Mouse (Mus musculus) kidney, adult 2 months (tissue): ENCODE data around the gene Edn3. TPM values are rescaled to one million over a fixed set of nuclear protein-coding genes. Genes with fewer than 3 reads are reported as not detected.

ENCODE experiments used
- DNase-seq: peaks from one replicate; pipeline ENCODE4 v3.0.0; 2021
- H3K27ac ChIP-seq: fragments of 200-500 bp; 2 replicates; pipeline ENCODE4 v1.5.1; 2012; ENCODE audit warnings: low read depth, low read length, control low read depth, inconsistent platforms; ENCODE audit not compliant: insufficient read depth
- H3K27me3 ChIP-seq: fragments of 200-500 bp; replicated peaks from 2 replicates; pipeline ENCODE4 v1.6.1; 2012; ENCODE audit warnings: mild to moderate bottlenecking, moderate library complexity, low read length, inconsistent platforms; ENCODE audit not compliant: control insufficient read depth, insufficient read depth
- H3K36me3 ChIP-seq: fragments of 200-500 bp; 2 replicates; pipeline ENCODE4 v1.6.1; 2012; ENCODE audit warnings: mild to moderate bottlenecking, moderate library complexity, low read length, inconsistent platforms; ENCODE audit not compliant: control insufficient read depth, insufficient read depth
- H3K4me1 ChIP-seq: fragments of 200-500 bp; 2 replicates; pipeline ENCODE4 v1.6.1; 2011; ENCODE audit warnings: low read length; ENCODE audit not compliant: control insufficient read depth, insufficient read depth
- H3K4me3 ChIP-seq: fragments of 200-500 bp; 2 replicates; pipeline ENCODE4 v1.5.1; 2011; ENCODE audit warnings: mild to moderate bottlenecking, low read depth, low read length, control low read depth; ENCODE audit not compliant: insufficient read depth
- CTCF ChIP-seq: fragments of 200-500 bp; conservative IDR thresholded peaks from 2 replicates; pipeline ENCODE4 v1.5.1; 2011; ENCODE audit warnings: low read depth, mild to moderate bottlenecking, control low read depth, low read length, moderate library complexity, mixed read lengths; ENCODE audit not compliant: insufficient read depth, insufficient read length
- POLR2A ChIP-seq: fragments of 200-500 bp; IDR thresholded peaks from one replicate; pipeline ENCODE4 v1.6.1; 2011; ENCODE audit warnings: low read depth, low read length, control low read depth
- WGBS: fragments of 180-500 bp; shearing (Covaris S2); methylation state at CpG from one replicate; pipeline ENCODE4 v1.1.7; 2018; 5-methylcytosine and 5-hydroxymethylcytosine counted together
- polyA plus RNA-seq: library from polyadenylated mRNA; depleted of rRNA; stranded (reverse); fragments of >200 nt; gene quantifications from 2 replicates; pipeline ENCODE4 v1.2.3, GENCODE M21; 2012

The Edn3 gene
- polyA plus RNA-seq, 1 experiment, result 3.7 TPM

DNA sequence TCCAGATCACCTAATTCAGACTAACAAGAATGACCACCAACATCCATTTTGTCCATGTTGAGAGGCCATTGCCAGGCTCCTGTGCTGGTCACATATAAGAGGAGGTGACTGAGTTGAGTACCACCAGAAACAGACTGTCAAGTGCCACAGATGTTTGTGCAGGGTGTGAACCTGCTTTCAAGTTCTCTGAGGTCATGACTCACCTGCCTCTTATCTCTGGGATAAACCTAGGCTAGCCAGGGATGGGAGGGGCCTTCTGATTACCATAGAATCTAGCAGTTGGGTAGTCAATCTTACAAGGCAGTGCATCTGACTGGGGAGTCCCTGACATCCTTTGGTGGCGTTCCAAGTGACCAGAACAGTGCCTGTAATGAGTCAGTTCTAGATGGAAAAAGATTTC is 13.2 kb upstream of the Edn3 start:
- H3K27me3 ChIP-seq, result no peaks in the 10 kb centered on the region
- TF ChIP-seq POLR2A (no peak), CTCF (no peak)
- no peak overlapping the region for H3K4me3 ChIP-seq
- H3K27ac ChIP-seq, result no peak overlapping the region
- WGBS, result 93% methylated on average over 1 of the region's 1 CpGs
- DNase-seq, result no peak
- no peaks in the 10 kb centered on the region for H3K36me3 ChIP-seq
- H3K4me1 ChIP-seq, result no peaks in the 10 kb centered on the region

DNA sequence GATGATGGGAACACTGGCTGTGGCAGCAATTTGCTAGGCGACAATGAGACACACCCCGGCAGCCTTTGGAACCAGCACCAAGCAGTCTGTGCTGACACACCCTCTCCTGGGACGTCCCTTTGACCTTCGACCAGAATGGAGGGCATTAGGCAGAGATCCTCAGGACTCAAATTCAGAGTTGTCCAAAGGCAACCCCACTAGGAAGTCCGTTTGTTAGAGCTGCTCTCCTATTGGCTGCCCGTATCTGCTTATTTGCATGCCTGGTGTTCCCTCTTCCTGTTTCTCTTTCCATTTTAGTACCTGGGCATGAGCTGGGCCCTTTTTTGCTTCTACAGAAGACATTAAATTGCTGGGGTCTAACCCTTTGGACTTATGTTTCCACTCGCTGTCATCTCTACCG is 12.0 kb upstream of the Edn3 start:
- no peak overlapping the region for H3K4me3 ChIP-seq
- H3K36me3 ChIP-seq, result no peaks in the 10 kb centered on the region
- WGBS, result 64% methylated on average over 8 of the region's 8 CpGs
- no peak for DNase-seq
- no peak overlapping the region for H3K27ac ChIP-seq
- no peaks in the 10 kb centered on the region for H3K27me3 ChIP-seq
- H3K4me1 ChIP-seq, result no peaks in the 10 kb centered on the region
- no peak for TF ChIP-seq CTCF
- no peak for TF ChIP-seq POLR2A

DNA sequence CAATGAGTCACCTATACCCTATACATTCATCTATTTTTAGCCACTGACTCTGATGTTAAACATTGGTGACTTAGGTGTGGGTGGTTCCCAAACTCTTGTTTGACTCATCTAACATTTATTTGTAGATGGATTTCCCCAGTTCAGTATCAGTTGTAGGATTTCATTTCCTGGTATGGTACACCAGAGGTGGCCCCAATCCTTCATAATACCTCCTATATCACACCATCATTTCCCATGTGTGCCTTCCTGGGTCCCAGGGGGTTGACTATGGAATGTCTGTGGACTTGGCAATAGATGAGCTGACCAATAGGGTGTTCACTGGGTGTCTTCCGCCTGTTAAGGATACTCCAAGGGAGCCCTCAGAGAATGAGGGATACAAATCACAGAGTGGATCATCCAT is 7.2 kb upstream of the Edn3 start:
- Histone ChIP-seq H3K4me1 (no peaks in the 10 kb centered on the region), H3K27me3 (no peaks in the 10 kb centered on the region), H3K27ac (no peak overlapping the region), H3K36me3 (no peaks in the 10 kb centered on the region), H3K4me3 (no peak overlapping the region)
- WGBS, result 96% methylated on average over 1 of the region's 1 CpGs
- no peak for DNase-seq
- no peak for TF ChIP-seq POLR2A
- no peak for TF ChIP-seq CTCF

DNA sequence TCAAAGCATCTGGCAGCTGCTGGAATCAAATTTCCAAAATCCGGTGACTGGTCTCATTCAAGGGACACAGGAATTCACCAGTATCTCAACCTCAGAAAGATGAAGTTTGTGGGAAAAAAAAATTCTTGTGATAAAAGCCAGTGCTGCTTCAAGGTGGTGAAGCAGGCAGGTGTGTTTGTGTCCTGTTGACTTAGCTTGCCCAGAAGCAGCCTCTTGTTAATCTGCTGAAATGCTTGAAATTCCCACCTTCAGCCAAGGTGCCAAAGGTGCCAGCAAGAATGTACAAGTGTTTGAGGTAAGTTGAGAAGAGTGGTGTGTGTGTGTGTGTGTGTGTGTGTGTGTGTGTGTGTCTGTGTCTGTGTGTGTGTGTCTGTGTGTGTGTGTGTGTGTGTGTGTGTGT is 6.2 kb upstream of the Edn3 start:
- H3K27me3 ChIP-seq, result no peaks in the 10 kb centered on the region
- no peak for TF ChIP-seq POLR2A
- no peak for TF ChIP-seq CTCF
- H3K27ac ChIP-seq, result no peak overlapping the region
- 39% methylated on average over 1 of the region's 1 CpGs for WGBS
- H3K4me3 ChIP-seq, result no peak overlapping the region
- no peaks in the 10 kb centered on the region for H3K36me3 ChIP-seq
- H3K4me1 ChIP-seq, result no peaks in the 10 kb centered on the region
- no peak for DNase-seq

- no peaks in the 10 kb centered on the region for H3K36me3 ChIP-seq
- DNase-seq, result no peak
- H3K4me3 ChIP-seq, result no peak overlapping the region
- no peaks in the 10 kb centered on the region for H3K27me3 ChIP-seq
- H3K4me1 ChIP-seq, result no peaks in the 10 kb centered on the region
- no peak overlapping the region for H3K27ac ChIP-seq
- 77% methylated on average over 4 of the region's 4 CpGs for WGBS
- TF ChIP-seq CTCF (no peak), POLR2A (no peak)
Observed at GRCm38 (mm10) chr2:174759189-174759588, 1.2 kb upstream of the Edn3 start.

GRCm38 (mm10) chr2:174761452-174762101 is 1.2 kb downstream of the Edn3 start:
- no peak overlapping the region for H3K27ac ChIP-seq
- WGBS, result 79% methylated on average over 6 of the region's 6 CpGs

DNA sequence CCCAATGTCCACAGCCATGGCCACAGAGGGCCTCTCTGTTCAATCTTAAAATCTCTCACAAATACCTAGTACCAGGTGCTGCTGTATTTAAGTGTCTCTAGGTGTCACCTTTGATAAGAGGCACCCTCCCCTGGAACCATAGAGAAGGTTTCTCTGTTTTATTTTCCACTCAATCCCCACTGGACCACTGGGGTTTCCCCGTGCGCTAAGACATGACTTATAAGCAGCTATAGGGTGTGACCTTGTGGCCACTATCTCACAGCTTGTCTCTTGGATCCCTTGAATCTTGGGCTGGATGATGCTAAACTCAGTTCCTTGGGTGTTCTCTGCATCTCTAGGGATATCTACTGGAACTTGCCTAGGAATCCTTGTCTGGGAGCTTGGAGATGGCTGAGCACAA is 1.9 kb downstream of the Edn3 start:
- no peak overlapping the region for H3K27ac ChIP-seq
- H3K4me1 ChIP-seq, result no peaks in the 10 kb centered on the region
- TF ChIP-seq CTCF, result no peak
- TF ChIP-seq POLR2A, result no peak
- H3K36me3 ChIP-seq, result no peaks in the 10 kb centered on the region
- no peak for DNase-seq
- no peaks in the 10 kb centered on the region for H3K27me3 ChIP-seq
- no peak overlapping the region for H3K4me3 ChIP-seq
- WGBS, result 91% methylated on average over 2 of the region's 2 CpGs

More at GRCm38 (mm10) chr2:174761452-174762101, 1.2 kb downstream of the Edn3 start:
- H3K36me3 ChIP-seq, result no peaks in the 10 kb centered on the region
- DNase-seq, result no peak
- H3K4me1 ChIP-seq, result no peaks in the 10 kb centered on the region
- no peaks in the 10 kb centered on the region for H3K27me3 ChIP-seq
- no peak overlapping the region for H3K4me3 ChIP-seq
- TF ChIP-seq CTCF, result no peak
- TF ChIP-seq POLR2A, result no peak
